Mouse (Mus musculus) kidney, postnatal 14 days (tissue): ENCODE measurements around the gene Tcte3.
"Not testable (repeated sequence)": the region's sequence is repeated elsewhere in the genome, so short reads cannot be mapped to it uniquely, and the experiment has no call there.

Experiments
- DNase-seq: peaks from one replicate; pipeline ENCODE4 v3.0.0; 2022; ENCODE audit warnings: mixed read lengths

Tcte3 gene

DNA sequence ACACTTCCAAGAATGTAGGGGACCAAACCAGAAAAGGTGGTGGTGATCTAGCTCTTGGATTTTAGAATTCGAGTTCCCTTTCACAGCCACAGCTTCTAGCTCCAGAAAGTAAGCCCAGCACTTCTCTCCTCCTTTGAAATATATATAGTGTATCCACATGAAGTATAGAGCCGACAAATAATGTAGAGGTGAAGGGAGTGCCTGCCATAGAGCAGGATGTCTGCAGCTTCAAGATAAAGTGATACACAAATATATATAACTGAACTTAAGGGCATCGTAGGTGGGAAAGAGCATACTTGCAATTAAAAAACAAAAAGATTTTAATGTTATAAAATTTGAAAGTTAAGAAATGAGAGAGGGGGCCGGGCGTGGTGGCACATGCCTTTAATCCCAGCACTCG lies 15.8 kb downstream of the Tcte3 start:
- not testable (repeated sequence) for DNase-seq

DNA sequence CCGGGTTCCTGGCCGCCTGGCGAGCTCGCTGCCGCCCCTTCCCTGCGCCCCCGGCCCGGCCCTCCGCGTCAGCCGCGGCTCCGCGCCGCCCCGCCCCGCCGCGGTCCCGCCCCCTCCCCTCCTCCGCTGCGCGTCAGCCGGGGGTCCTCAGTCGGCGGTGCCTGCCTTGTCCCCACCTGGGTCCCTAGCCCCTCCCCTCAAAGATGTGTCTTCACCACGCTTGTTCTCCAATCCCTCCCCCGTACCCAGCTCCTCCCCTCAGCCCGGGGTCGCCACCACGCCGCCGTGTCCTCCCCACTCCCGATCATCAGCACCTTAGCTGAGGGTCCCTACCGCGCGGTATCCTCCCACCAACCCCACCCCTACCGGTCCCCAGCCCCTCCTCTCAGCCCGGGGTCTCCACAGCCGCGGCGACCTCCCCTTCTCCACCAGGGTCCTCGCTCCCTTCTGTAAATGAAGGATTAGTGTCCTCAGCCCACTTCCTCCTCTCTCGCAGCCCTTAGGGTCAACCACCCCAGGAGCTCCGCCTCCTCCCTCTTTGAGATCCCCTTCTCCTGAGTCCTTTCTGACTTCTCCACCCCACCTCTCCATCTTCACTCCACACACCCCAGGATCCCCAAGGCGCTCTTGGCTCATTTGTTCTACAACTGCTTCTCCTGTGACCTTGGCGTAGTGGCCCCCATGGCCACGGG lies 16.6 kb downstream of the Tcte3 start:
- not testable (repeated sequence) for DNase-seq

- DNase-seq = not testable (repeated sequence)
Measured at GRCm38 (mm10) chr17:15023878-15024492, 17.3 kb downstream of the Tcte3 start.

DNA sequence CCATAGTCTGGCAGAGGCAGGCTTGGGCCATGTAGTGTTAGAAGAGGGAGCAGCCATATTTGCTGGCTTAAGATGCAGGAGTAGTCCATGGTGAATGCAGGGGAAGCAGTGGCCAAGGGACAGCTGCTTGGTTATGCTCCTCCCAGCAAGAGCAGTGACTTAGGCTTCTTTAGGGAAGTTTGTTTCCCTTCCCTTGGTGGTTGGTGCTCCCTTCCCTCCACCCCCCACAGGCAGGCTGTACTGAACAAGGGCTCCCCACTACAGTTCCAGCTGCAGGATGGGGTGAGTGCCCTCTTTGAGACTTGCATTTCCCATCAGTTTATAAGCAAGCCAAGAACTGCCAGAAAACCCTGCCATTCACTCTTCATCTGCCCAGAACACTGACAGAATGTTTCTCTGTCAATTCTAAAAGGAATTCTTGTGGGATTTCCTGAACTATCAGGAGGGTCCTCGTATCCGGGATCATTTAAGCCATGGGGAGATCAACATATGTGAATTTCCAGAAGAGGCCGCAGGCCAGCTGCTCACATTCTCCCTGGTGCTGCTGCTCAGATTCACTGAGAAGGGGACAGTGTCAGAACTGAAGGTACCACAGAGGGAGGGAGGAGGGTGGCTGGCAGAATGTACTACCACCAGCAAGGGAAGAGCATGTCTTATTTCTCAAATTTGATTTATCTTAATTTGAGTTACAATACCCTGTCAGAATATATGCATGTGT lies 19.6 kb downstream of the Tcte3 start:
- DNase-seq = peak; percentile 2

DNA sequence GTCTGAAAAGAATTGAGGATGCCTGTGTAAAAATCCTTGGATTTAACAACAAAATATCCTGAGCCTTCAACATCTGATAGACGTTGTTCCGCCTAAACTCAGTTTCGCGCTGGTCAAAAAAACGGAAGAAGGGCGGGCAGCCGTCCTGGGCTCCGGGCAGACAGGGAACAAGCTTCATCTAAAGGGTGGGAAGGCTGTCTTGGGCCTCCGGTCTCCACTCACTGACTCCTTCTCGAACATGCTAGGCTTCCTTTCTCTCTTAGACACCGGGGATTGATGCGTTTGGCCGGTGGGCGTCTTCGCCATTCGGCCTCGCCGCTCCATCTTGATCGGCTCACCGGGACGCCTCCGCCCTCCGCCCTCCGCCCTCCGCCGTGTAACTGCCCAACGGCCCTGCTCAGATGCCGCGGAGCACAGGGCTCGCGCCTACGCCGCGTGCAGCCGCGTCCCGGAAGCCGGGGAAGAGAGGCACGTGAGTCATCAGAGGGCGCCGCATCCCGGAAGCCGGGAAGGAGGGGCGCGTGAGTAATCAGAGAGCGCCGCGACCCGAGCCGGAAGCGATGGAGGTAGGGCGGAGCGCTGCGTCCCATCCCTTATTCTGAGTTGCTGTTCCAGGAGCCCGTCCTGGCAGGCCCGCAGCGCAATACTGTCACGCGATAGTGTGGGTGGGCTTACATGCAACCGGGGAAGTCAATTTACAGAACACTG lies 31.4 kb downstream of the Tcte3 start, which contains the start of gene Gm3435:
Gene Gm3435, plus strand, starts transcription at position 471 of the 708 bp plus-strand sequence.
- not testable (repeated sequence) for DNase-seq

DNA sequence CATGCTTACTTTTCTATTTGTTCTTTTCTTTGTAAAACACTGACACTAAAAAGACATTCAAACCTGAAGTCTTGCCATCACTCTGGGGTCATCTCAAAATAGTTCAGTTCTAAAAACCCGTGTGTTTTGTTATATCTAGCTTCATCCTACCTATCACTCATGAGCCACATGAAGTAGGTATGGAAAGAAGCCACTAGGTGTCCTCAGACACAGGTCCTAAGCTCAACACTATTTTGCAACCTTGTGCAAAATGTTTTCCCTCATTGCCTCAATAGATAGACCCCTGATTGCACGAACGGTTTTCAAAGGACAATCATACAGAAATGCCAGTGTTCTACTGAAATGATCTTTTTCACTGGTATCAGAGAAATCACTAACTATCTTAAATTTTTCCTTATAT lies 32.2 kb downstream of the Tcte3 start:
- not testable (repeated sequence) for DNase-seq

GRCm38 (mm10) chr17:15000047-15000446 lies 41.2 kb downstream of the Tcte3 start:
- DNase-seq = not testable (repeated sequence)

- not testable (repeated sequence) for DNase-seq
Measured at GRCm38 (mm10) chr17:14994140-14994539, 47.1 kb downstream of the Tcte3 start.

- not testable (repeated sequence) for DNase-seq
Measured at GRCm38 (mm10) chr17:14993139-14993832, 48.0 kb downstream of the Tcte3 start.

GRCm38 (mm10) chr17:14992522-14993138 lies 48.7 kb downstream of the Tcte3 start:
- DNase-seq = not testable (repeated sequence)

GRCm38 (mm10) chr17:14990116-14990702 lies 51.1 kb downstream of the Tcte3 start:
- not testable (repeated sequence) for DNase-seq

DNA sequence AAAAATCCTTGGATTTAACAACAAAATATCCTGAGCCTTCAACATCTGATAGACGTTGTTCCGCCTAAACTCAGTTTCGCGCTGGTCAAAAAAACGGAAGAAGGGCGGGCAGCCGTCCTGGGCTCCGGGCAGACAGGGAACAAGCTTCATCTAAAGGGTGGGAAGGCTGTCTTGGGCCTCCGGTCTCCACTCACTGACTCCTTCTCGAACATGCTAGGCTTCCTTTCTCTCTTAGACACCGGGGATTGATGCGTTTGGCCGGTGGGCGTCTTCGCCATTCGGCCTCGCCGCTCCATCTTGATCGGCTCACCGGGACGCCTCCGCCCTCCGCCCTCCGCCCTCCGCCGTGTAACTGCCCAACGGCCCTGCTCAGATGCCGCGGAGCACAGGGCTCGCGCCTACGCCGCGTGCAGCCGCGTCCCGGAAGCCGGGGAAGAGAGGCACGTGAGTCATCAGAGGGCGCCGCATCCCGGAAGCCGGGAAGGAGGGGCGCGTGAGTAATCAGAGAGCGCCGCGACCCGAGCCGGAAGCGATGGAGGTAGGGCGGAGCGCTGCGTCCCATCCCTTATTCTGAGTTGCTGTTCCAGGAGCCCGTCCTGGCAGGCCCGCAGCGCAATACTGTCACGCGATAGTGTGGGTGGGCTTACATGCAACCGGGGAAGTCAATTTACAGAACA lies 62.8 kb downstream of the Tcte3 start, which contains the start of the genes 9030025P20Rik and Gm3417:
Gene 9030025P20Rik, plus strand, starts transcription at position 107 of the 677 bp plus-strand sequence.
Gene Gm3417, minus strand, starts transcription at position 429 of the 677 bp plus-strand sequence.
- DNase-seq = not testable (repeated sequence)

DNA sequence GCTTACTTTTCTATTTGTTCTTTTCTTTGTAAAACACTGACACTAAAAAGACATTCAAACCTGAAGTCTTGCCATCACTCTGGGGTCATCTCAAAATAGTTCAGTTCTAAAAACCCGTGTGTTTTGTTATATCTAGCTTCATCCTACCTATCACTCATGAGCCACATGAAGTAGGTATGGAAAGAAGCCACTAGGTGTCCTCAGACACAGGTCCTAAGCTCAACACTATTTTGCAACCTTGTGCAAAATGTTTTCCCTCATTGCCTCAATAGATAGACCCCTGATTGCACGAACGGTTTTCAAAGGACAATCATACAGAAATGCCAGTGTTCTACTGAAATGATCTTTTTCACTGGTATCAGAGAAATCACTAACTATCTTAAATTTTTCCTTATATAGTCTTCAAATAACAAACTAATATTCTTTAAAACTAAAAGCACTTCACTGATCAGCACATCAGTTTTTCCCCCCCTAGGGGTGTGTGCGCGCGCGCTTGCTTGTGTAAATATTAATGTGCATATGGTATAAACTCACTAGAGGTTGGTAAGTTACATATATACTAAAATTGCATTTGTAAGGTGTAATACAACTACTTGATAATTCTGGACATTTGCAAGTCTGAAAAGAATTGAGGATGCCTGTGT lies 63.4 kb downstream of the Tcte3 start:
- not testable (repeated sequence) for DNase-seq
